Mouse (Mus musculus) B cell, adult (primary cell): ENCODE data around the gene 1700003F12Rik. TPM values are rescaled to one million over a fixed set of nuclear protein-coding genes. Genes with fewer than 3 reads are reported as not detected.

Experiments
- total RNA-seq: library from RNA; stranded (reverse); gene quantifications from 4 replicates; pipeline ENCODE4 v1.2.4, GENCODE M21; 2023; ENCODE audit not compliant: inconsistent age

Gene 1700003F12Rik
- total RNA-seq: 0.80 to 3.1 TPM (median 2.2 TPM) in 4 replicates

DNA sequence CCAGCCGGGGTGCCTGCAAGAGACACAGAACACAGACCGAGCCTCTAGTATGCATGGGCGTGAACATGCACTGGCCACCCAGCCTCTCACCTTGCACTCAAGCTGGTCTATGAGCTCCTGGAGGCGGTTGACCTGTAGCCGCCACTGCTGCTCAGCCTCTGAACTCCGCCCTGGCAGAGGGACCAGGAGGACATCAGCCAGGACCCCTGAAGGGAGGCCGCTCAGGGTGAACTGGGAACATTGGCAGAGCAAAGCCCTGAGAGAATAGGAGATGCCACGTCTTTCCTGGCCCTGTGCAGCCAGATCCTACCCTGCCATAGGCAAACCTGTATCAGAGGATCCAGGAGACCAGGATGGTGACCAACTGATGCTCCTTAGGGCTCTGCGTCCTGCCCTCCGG lies at the start of gene 1700003F12Rik:
TSS of gene 1700003F12Rik (plus strand) at position 375 of the 400 bp plus-strand sequence.

DNA sequence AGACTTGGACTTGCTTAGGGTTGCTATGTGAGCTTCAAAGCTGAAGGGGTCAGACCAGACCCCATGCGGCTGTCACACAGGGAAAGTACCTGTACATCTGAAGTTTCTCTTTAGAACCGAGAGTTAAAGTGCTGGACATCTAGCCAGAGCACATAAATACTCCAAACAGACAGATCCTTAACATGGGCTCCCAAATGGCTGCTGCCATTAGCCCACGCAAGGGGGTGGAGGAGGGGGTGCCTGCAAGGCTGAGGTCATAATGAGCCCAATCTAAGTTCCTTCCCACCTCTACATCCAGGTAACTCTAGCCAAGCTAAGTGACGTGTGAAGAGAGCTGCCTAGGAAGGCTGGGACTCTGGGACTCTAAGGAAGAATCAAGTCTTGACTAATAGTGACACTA lies 4.6 kb downstream of the 1700003F12Rik start, which contains the start of gene Actl10:
TSS of gene Actl10 (plus strand) at position 301 of the 400 bp plus-strand sequence.

DNA sequence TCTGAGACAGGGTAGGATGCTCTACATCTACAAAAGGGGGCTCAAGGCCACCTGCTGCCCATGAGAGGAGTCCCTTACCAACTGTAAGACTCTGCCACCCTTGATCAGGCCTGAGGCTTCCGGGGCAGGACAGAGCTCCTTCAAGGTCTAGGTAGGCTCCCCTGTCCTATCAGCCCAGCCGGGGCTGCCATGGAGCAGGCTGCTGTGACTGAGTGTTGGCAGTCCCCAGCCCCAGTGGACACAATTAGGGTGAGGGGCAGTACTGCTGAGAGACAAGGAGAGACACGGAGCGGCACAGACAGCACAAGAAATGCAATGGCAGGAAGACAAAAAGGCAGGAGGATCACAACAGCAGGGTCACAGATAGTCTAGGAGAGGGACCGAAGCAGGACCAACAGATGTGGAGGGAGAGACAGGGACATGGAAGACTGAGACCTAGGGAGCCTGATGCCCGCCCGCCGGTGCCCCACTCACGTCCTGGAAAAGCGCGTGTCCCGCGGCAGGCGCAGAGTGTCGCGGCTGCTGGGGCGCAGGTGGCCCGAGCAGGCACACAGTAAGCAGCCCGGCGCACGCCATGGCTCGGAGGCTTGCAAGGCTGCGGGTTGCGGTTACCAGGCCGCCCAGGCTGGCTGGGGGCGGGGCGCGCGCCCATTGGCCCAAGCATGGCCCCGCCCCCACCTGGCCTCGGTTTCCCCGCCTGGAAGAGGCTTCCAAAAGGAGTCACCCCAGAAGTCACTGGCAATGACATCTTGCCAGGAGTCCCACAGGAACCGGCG lies 11.6 kb downstream of the 1700003F12Rik start, which contains the start of gene Necab3:
TSS of gene Necab3 (minus strand) at position 627 of the 776 bp plus-strand sequence.

DNA sequence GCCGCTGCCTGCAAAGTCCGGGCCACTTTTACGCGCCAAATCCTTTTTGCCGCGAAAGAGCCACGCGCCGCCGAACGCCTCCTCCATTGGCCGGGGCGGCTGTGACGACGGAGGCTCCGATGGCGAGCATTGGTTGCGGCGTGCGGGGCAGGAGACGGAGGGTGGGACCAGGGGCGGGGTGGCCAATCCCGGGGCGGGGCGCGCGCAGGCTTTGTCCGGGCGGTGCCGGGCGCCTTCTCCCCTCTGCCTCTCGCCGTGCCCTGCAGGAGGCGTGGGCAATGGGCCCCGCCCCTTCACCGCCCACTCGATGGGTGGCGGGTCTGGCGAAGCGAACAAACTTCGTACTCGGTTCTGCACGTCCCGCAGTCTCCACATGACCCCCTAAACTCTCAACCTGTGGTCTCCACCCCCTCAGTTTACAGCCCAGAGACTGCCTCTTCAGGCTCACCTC lies 23.0 kb downstream of the 1700003F12Rik start, which contains the start of gene E2f1:
TSS of gene E2f1 (minus strand) at position 57 of the 451 bp plus-strand sequence.

Other genes starting within 250 kb of the 1700003F12Rik start
- not detected in 4 replicates for gene Bpifb9b, start 239.9 kb upstream of the 1700003F12Rik start, total RNA-seq
- gene Cdk5rap1, start 174.1 kb upstream of the 1700003F12Rik start, total RNA-seq: 11.2 to 15.6 TPM (median 12.6 TPM) in 4 replicates
- gene Snta1, start 139.0 kb upstream of the 1700003F12Rik start, total RNA-seq: 0.39 TPM in 1 of 4 replicates, not detected in the others
- 28.6 to 41.1 TPM (median 38.0 TPM) in 4 replicates for gene Cbfa2t2, start 110.6 kb upstream of the 1700003F12Rik start, total RNA-seq
- 0.45 to 1.5 TPM (median 1.0 TPM) in 4 replicates for gene Actl10, start 4.7 kb downstream of the 1700003F12Rik start, total RNA-seq
- gene Necab3, start 11.8 kb downstream of the 1700003F12Rik start, total RNA-seq: 0.39 to 2.3 TPM (median 0.87 TPM) in 3 of 4 replicates, not detected in the other
- 5.1 to 6.9 TPM (median 6.4 TPM) in 4 replicates for gene E2f1, start 22.8 kb downstream of the 1700003F12Rik start, total RNA-seq
- gene Pxmp4, start 56.6 kb downstream of the 1700003F12Rik start, total RNA-seq: 6.9 to 9.6 TPM (median 8.2 TPM) in 4 replicates
- 7.2 to 8.6 TPM (median 8.1 TPM) in 4 replicates for gene Zfp341, start 66.2 kb downstream of the 1700003F12Rik start, total RNA-seq
- not detected in 4 replicates for gene 4930519P11Rik, start 66.4 kb downstream of the 1700003F12Rik start, total RNA-seq
- gene Chmp4b, start 104.6 kb downstream of the 1700003F12Rik start, total RNA-seq: 112 to 130 TPM (median 119 TPM) in 4 replicates
- not detected in 4 replicates for gene Gm14214, start 222.9 kb downstream of the 1700003F12Rik start, total RNA-seq
- gene Raly, start 244.0 kb downstream of the 1700003F12Rik start, total RNA-seq: 166 to 179 TPM (median 172 TPM) in 4 replicates
- not detected in 4 replicates for gene a, start 244.3 kb downstream of the 1700003F12Rik start, total RNA-seq